Mouse (Mus musculus) kidney, adult 9 months (tissue): ENCODE results near the gene Kif6.

ENCODE experiments used
- DNase-seq: peaks from one replicate; pipeline ENCODE4 v3.0.0; 2022

Kif6 gene

DNA sequence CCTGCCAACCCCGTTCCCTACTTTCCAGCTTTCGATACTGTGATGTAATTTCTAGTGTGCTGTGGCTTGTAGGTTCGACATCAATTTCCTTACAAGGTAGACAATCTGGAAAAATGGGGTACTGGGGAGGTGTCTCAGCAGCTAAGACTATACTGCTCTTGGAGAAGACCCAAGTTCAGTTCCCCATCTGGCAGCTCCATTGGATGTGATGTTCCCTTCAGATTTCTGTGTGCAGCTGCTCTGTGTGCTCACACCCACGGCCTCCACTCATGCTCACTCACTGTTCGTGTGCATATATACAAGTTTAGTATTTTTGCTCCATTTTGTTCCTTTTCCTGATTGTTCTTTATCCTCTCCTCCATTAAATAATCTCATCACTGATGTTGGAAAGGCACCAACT, 51.8 kb downstream of the Kif6 start:
- DNase-seq, result no peak

DNA sequence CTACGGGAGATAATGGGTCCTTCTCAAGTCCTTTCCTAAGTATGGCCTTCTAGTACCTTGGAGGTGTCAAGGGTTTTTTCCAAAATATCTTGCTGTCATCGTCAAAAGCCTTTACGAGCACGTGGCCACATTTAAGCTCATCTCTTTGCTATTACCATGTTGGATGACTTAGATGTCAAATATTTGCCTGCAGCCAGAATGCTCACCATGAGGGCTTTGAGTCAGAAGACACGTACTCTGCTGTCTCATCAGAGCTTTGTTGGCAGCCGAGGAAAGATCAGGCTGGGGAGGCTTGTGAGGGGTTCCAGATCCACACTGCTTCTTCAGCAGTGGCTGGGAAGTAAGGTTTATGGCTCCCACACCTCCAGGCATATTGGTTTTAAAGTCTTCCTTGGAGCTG, 53.4 kb downstream of the Kif6 start:
- no peak for DNase-seq

DNA sequence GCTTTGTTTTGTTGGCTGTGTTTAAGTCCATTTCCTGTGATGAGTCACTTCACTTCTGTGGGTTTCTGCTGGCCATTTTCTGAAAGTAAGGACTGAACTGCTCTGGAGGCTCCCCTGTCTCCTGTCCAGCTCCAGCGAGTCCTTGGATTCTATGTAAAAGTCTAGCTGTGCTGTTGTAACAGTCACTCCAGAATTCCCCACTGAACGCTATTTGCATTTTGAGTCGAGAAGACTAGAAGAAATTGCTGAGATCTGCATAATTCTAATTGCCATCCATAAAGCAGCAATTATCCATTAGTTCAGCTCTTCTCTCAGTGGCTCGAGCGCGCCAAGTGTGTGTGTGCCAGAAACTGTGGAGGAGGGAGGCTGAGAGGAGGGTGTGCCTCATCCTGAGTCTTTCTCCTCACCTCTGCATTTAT, 57.0 kb downstream of the Kif6 start:
- DNase-seq, result no peak

GRCm38 (mm10) chr17:49672421-49672820, 57.5 kb downstream of the Kif6 start:
- DNase-seq, result no peak

- no peak for DNase-seq
Measured at GRCm38 (mm10) chr17:49675629-49676028, 60.7 kb downstream of the Kif6 start.

DNA sequence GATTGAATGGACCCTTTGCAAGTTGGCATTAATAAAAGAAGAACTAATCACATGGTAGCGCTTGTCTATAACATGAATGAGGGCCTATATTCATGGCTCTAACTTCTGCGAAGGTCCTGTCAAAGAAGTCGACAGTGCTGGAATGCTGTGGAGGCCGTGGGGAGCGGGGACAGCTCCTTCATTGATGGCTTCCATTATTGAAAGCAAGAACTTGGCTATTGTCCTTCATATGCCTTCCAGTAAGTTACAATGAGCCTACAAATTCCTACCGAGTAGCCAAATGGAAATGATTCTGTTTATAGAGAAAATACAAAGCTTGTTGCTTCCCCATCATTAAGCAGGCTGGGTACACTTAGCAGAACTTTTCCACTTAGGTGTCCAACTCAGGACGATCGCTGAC, 66.5 kb downstream of the Kif6 start:
- no peak for DNase-seq

- DNase-seq, result no peak
Measured at GRCm38 (mm10) chr17:49684146-49684545, 69.2 kb downstream of the Kif6 start.

GRCm38 (mm10) chr17:49690607-49691454, 75.9 kb downstream of the Kif6 start:
- DNase-seq, result peak; percentile 13

DNA sequence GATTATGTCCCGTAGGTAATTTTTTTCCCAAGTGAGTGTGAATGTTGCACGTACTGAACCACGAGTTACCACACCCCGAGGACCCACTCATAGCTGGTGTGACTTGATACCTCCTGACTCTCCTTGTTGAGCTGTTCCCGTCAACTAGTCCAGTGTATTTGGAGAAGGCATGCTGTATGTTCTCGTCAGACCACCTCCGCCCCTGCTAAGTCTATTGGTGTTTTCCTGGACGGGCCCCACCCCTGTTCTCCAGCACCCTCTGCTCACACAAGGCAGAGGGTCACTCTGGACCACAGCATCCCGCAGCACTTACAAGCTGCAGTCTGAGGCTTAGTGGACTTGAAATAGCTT, 76.5 kb downstream of the Kif6 start:
- DNase-seq, result no peak

GRCm38 (mm10) chr17:49693206-49693605, 78.3 kb downstream of the Kif6 start:
- DNase-seq, result no peak

- no peak for DNase-seq
Measured at GRCm38 (mm10) chr17:49697220-49697619, 82.3 kb downstream of the Kif6 start.

- no peak for DNase-seq
Measured at GRCm38 (mm10) chr17:49703492-49704249, 88.7 kb downstream of the Kif6 start.

- DNase-seq, result no peak
Measured at GRCm38 (mm10) chr17:49709192-49709591, 94.3 kb downstream of the Kif6 start.

- DNase-seq, result no peak
Measured at GRCm38 (mm10) chr17:49710101-49710630, 95.2 kb downstream of the Kif6 start.

DNA sequence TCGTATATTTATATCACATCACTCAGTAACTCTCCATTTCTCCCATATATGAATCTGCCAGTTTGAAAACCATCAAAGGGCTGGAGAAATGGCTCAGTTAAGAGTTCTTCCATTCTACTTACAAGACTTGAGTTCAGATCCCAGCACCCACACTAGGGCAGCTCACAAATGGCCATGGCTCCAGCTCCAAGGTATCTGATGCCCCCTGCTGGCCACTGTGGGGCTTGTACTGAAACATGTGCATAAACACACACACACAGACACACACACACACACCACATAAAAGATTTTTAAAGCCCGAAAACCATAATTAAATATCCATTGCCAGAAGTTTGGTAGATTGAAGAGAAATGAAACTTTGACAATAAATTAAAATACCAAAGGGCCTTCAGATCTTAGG, 111.3 kb downstream of the Kif6 start:
- no peak for DNase-seq

- DNase-seq, result peak; percentile 74
Measured at GRCm38 (mm10) chr17:49726976-49727375, 112.0 kb downstream of the Kif6 start.

DNA sequence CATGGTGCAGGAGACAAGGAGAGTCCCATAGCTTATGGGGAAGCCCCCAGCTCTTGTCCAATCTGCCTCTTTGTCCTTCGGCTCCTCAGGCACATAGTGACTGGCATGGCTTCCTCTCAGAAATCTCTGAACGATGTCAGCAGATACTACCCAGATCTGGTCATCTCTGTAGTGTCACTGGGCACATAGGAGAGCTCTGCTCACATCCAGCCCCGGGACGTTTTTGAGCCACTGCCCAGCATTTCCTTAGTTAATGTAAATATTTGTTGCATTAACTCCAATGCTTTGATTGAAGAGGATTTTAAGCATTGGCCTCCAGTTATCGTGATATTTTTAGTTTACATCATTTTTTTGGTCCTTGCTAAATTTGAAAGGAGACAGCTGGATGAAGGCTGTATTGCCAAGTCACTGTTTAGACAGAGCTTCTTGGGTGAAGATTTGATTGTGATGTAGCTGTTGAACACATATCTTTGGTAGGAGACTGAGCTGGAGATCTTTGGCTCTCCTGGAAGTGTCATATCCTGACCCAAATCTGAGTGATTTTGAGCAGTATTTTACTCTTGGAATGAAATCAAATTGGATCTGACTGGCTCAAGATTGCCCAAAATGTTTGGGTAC, 112.6 kb downstream of the Kif6 start:
- peak; percentile 35 for DNase-seq

DNA sequence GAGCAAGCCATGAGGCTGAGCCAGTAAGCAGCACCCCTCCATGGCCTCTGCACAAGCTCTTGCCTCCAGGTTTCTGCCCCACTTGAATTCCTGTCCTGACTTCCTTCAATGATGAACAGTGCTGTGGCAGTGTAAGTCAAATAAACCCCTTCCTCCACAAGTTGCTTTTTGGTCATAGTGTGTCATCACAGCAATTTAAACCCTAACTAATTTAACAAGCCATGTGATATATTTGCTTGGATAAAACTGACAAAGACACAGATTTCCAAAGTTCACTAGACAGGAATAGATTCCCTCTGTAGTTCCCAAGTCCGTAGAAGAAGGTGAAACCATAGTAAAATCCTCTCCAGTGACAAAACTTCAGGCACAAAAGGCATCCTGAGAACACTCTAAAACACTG, 114.9 kb downstream of the Kif6 start:
- peak; percentile 78 for DNase-seq

DNA sequence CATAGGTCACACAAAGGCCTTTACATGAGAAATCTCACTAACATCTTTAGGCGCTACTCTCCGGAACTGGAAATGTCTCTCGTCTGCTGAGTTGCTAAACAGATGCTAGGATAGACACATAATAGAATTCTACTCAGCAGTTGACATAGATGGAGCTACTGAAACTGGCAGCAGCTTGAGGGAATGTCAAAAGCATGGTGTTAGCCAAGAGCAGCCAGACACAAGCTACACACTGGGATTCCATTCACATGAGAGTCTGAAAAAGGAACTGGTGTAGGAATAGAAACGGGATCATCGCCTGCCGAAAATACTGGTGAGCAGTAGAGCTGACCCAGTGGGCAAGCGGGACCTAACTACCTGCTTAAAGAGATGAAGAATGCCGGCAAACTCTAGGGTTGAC, 117.8 kb downstream of the Kif6 start:
- DNase-seq, result no peak

DNA sequence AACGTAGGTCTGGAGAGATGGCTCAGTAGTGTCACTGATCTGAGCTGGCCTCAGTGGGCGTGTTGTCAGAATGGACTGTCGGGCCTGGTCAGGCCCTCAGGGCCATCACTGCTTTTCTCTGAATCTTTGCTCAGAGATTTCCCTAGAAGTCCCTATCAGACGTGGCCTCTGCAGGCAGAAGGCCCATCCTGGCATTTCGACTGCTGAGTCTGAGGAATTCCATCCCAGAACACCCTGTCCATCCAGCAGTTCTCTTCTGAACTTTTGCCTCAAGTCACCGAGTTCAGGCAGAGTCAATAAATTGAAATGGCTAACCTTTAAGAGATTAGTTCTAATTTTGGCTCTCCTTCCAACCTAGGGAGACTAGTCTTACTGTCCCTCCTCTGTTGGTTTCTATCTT, 119.1 kb downstream of the Kif6 start:
- peak; percentile 89 for DNase-seq

GRCm38 (mm10) chr17:49734776-49735175, 119.8 kb downstream of the Kif6 start:
- peak; percentile 70 for DNase-seq

DNA sequence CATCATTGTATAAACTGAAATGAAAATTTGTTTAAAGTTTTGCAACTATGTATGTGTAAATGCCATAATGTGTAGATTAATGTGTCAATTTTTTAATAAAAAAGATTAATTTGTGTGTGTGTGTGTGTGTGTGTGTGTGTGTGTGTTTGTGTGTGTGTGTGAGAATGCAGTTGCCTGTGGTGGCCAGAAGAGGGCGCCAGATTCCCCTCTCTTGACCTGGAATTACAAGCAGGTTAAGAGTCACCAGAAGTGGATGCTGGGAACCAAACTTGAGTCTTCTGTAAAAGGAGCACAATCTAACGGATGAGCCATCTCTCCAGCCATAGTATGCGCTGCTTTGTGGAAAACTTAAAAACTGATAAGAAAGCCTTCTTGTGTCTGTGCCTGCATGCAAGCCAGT, 121.4 kb downstream of the Kif6 start:
- no peak for DNase-seq

GRCm38 (mm10) chr17:49737217-49737774, 122.4 kb downstream of the Kif6 start:
- DNase-seq, result no peak
